In genomic region chr17:12042561-12043256, GRCm38 (mm10) we compare ENCODE assay signal across 10 mouse cellular contexts.
DNase-seq lines count a peak whose midpoint lies in the region; ATAC-seq and TF ChIP-seq lines count a peak whose summit lies in the region.
"Had no signal": no experiment of that assay in that cellular context is flagged by ENCODE, and none has a peak within 500 bp of the region (broad histone marks: within the 10 kb centered on the region; RNA-seq: fewer than 3 reads in every experiment).

No protein-coding gene starts in this region.

- TF ChIP-seq EP300 in liver, postnatal 0 days (IDR thresholded peaks at IDR 0.05; ENCODE audit: low read depth) = no peak

- no peaks in the 10 kb centered on the region for H3K36me3 ChIP-seq in liver, postnatal 0 days (replicated peaks; ENCODE audit: insufficient read depth, low read length)
- no peaks in the 10 kb centered on the region for H3K36me3 ChIP-seq in intestine, postnatal 0 days (ENCODE audit: control insufficient read depth, insufficient read depth)
- no peaks in the 10 kb centered on the region for H3K36me3 ChIP-seq in liver, embryonic 16.5 days (ENCODE audit: control insufficient read depth, insufficient read depth)
- H3K36me3 ChIP-seq in kidney, embryonic 16.5 days (ENCODE audit: insufficient read depth, low read length) = no peaks in the 10 kb centered on the region
- H3K36me3 ChIP-seq: limb, embryonic 13.5 days had no signal

- no peak overlapping the region for H3K4me2 ChIP-seq in liver, postnatal 0 days (ENCODE audit: low read depth, low read length)
- H3K4me2 ChIP-seq in intestine, postnatal 0 days (replicated peaks; ENCODE audit: low read depth) = 0 out of 2 replicates have a peak overlapping the region, but pooled peaks have one; percentile 1
- no peak overlapping the region for H3K4me2 ChIP-seq in liver, embryonic 16.5 days (ENCODE audit: low read depth, low read length)
- no peak overlapping the region for H3K4me2 ChIP-seq in kidney, embryonic 16.5 days (replicated peaks; ENCODE audit: low read depth, low read length)
- H3K4me2 ChIP-seq: limb, embryonic 13.5 days had no signal

- H3K27ac ChIP-seq in liver, postnatal 0 days (ENCODE audit: low read depth) = no peak overlapping the region
- no peak overlapping the region for H3K27ac ChIP-seq in intestine, postnatal 0 days (ENCODE audit: low read depth, low read length)
- no peak overlapping the region for H3K27ac ChIP-seq in liver, embryonic 16.5 days (ENCODE audit: low read length)
- H3K27ac ChIP-seq in kidney, embryonic 16.5 days (ENCODE audit: low read length) = no peak overlapping the region
- H3K27ac ChIP-seq: limb, embryonic 13.5 days had no signal

- ATAC-seq in liver, postnatal 0 days = no peak
- ATAC-seq in intestine, postnatal 0 days = peak; percentile 87
- ATAC-seq in liver, embryonic 16.5 days (ENCODE audit: low read depth) = 0 out of 2 replicates have a peak, but pooled peaks have one; percentile 4
- no peak for ATAC-seq in kidney, embryonic 16.5 days (ENCODE audit: low FRiP score, low TSS enrichment)

- H3K9ac ChIP-seq in liver, postnatal 0 days (replicated peaks) = no peak overlapping the region
- H3K9ac ChIP-seq in intestine, postnatal 0 days (ENCODE audit: low read depth, low read length) = no peak overlapping the region
- no peak overlapping the region for H3K9ac ChIP-seq in liver, embryonic 16.5 days (ENCODE audit: low read depth, low read length)
- H3K9ac ChIP-seq in kidney, embryonic 16.5 days (replicated peaks; ENCODE audit: low read length) = no peak overlapping the region
- H3K9ac ChIP-seq: limb, embryonic 13.5 days had no signal

- peaks cover 13% of the 10 kb centered on the region for H3K27me3 ChIP-seq in liver, postnatal 0 days (ENCODE audit: insufficient read depth, low read length)
- no peaks in the 10 kb centered on the region for H3K27me3 ChIP-seq in intestine, postnatal 0 days (replicated peaks; ENCODE audit: control insufficient read depth, insufficient read depth, low read length)
- H3K27me3 ChIP-seq in liver, embryonic 16.5 days (ENCODE audit: control insufficient read depth, insufficient read depth, low read depth, low read length) = peaks cover 12% of the 10 kb centered on the region
- no peaks in the 10 kb centered on the region; the same call in 1 of the 2 replicates for H3K27me3 ChIP-seq in kidney, embryonic 16.5 days (ENCODE audit: insufficient read depth, low read length)
- H3K27me3 ChIP-seq: CH12.LX had no signal

- 66% methylated on average over 14 of the region's 14 CpGs for WGBS in liver, postnatal 0 days (ENCODE audit: insufficient replicate concordance)
- 29% methylated on average over 14 of the region's 14 CpGs for WGBS in intestine, postnatal 0 days
- WGBS in liver, embryonic 16.5 days (ENCODE audit: insufficient replicate concordance) = 45% methylated on average over 14 of the region's 14 CpGs
- WGBS in kidney, embryonic 16.5 days = 66% methylated on average over 14 of the region's 14 CpGs

- H3K4me1 ChIP-seq in liver, postnatal 0 days (ENCODE audit: insufficient read depth) = peaks cover 8% of the 10 kb centered on the region; the same call in 1 of the 2 replicates
- H3K4me1 ChIP-seq in intestine, postnatal 0 days (replicated peaks; ENCODE audit: control insufficient read depth, insufficient read depth, low read length) = no peaks in the 10 kb centered on the region
- peaks cover 29% of the 10 kb centered on the region for H3K4me1 ChIP-seq in liver, embryonic 16.5 days (ENCODE audit: control insufficient read depth, low read depth, low read length)
- H3K4me1 ChIP-seq in kidney, embryonic 16.5 days (ENCODE audit: insufficient read depth, low read length) = peaks cover 5% of the 10 kb centered on the region; the same call in 1 of the 2 replicates

- H3K4me3 ChIP-seq in liver, postnatal 0 days (ENCODE audit: low read depth, low read length) = no peak overlapping the region
- no peak overlapping the region for H3K4me3 ChIP-seq in intestine, postnatal 0 days (ENCODE audit: low read depth, low read length)
- H3K4me3 ChIP-seq in liver, embryonic 16.5 days (ENCODE audit: low read depth, low read length) = no peak overlapping the region
- H3K4me3 ChIP-seq in kidney, embryonic 16.5 days (ENCODE audit: low read length) = no peak overlapping the region
- H3K4me3 ChIP-seq: limb, embryonic 13.5 days had no signal

- TF ChIP-seq CTCF in liver, postnatal 0 days (IDR thresholded peaks at IDR 0.05; ENCODE audit: low read depth) = no peak
- TF ChIP-seq CTCF in intestine, postnatal 0 days (IDR thresholded peaks at IDR 0.05; ENCODE audit: low read depth) = no peak

- H3K9me3 ChIP-seq in liver, postnatal 0 days (ENCODE audit: low read length) = no peaks in the 10 kb centered on the region
- no peaks in the 10 kb centered on the region for H3K9me3 ChIP-seq in intestine, postnatal 0 days (ENCODE audit: control insufficient read depth)
- no peaks in the 10 kb centered on the region for H3K9me3 ChIP-seq in liver, embryonic 16.5 days (replicated peaks; ENCODE audit: control insufficient read depth, low read length)
- H3K9me3 ChIP-seq in kidney, embryonic 16.5 days (ENCODE audit: low read length) = no peaks in the 10 kb centered on the region
- H3K9me3 ChIP-seq: limb, embryonic 13.5 days had no signal

- DNase-seq in liver = peak; percentile 63
- DNase-seq in liver, postnatal 0 days = no peak
- peak; percentile 45 to 61 for DNase-seq in right cerebral cortex, postnatal 36 days (ENCODE audit: low spot score in 2 of 2)
- DNase-seq in gastrocnemius, postnatal 10 days = no peak
- no peak for DNase-seq in kidney, postnatal 36 days

Comparison
In these comparisons a context has a peak if more than half of its experiments do, and no peak if none do; other contexts are left out.
1. DNase-seq: peak in liver (single experiment) and right cerebral cortex, postnatal 36 days (2 of 2); none in liver, postnatal 0 days (single experiment), gastrocnemius, postnatal 10 days (single experiment) and kidney, postnatal 36 days (0 of 2).
2. ATAC-seq: peak in intestine, postnatal 0 days (single experiment) and liver, embryonic 16.5 days (single experiment); none in liver, postnatal 0 days (single experiment) and kidney, embryonic 16.5 days (single experiment).